Mouse (Mus musculus): ENCODE measurements around the gene Drg2. TPM values are rescaled to one million over a fixed set of nuclear protein-coding genes. Genes with fewer than 3 reads are reported as not detected.
"Not testable (repeated sequence)": the region's sequence is repeated elsewhere in the genome, so short reads cannot be mapped to it uniquely, and the experiment has no call there.

Drg2 gene
- 10 to 100 TPM; 69.5 to 79.9 (median 74.5) TPM for total RNA-seq (2022)

DNA sequence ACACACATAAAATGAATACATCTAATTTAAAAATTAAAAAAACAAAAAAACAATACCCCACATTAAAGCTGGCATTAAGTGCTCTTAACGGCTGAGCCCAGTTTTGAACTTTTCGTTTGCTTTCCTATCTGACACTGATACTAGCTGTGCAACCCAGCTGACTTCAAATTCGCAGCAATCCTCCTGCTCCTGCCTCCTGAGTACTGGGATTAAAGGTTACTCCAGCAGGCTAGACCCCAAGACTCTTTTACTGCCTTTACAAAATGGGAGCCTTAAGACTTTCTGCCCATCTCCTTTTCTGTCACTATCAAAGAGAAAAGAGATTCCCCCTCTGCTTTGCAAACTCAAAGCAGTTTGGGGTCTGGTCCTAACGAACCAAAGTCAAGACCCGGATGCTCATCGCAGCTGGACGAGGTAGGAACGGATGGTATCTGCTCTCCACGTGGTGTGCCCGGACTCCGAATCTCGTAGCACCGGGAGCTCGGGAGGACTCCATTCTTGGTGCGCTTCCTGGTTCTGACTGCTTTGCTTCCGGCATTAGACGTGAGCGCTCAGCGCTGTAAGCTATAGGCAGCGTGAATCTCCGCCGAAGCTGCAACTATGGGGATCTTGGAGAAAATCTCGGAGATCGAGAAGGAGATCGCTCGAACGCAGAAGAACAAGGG is at the start of gene Drg2:
Drg2 (plus strand) TSS at position 512 of the 665 bp plus-strand sequence.
- peak; percentile 83 to 90 for DNase-seq (ENCODE audit: low spot score in 2 of 2)

DNA sequence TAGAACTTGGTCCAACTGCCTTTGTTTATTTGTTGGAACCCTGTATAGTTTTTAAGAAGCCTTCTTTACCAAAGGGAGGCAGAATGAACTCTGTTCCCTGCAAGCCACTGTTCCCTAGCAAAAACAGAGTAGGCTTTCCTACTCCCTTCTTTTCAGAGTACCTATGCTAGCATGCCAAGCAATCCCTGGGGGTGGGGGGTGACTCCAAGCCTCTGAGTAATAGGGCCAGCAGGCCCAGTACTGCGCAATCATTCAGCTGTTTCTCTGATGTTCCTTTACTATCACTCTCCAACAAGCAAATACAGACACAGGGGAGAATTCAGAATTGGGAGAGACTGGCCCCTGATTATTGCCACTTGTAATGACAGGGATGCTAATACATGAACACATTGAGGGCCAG is 47.8 kb upstream of the Drg2 start:
- no peak for DNase-seq (ENCODE audit: low spot score in 2 of 2)

DNA sequence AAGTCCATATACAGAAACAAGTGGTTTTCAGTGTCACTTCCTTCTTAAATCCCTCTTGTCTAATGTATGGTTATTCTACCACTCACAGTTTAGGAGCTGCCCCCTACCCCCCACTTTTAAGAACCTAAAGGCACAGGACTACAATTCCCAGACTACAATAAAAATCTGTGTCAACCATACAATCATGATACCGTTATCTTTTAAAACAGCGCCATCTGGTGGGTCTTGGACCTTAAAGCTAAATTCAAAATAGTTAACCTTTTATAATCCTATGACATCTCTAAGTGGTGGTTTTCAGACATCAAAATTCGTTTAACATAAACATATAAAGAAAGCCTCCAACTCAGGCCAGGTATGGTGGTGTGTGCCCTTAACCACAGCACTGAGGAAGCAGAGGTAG is 42.2 kb upstream of the Drg2 start:
- DNase-seq (ENCODE audit: low spot score in 2 of 2): peak in 1 of 2 experiments; percentile 69

DNA sequence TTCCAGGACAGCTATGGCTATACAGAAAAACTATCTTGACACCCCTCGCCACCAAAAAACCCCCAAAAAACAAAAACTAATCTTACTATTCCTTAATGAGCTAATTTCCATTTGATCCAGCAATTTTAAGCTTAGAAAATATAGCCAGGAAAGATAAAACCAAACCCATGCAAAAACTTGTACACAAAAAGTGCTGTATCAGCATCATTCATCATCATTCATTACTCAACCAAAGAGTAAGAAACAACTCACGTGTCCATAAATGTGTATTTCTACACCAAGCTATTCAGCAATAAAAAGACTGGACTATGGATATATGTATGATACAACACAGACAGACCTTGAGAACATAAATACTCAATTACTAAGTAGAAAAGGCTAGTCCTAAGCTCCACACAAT is 41.5 kb upstream of the Drg2 start:
- no peak for DNase-seq (ENCODE audit: low spot score in 2 of 2)

DNA sequence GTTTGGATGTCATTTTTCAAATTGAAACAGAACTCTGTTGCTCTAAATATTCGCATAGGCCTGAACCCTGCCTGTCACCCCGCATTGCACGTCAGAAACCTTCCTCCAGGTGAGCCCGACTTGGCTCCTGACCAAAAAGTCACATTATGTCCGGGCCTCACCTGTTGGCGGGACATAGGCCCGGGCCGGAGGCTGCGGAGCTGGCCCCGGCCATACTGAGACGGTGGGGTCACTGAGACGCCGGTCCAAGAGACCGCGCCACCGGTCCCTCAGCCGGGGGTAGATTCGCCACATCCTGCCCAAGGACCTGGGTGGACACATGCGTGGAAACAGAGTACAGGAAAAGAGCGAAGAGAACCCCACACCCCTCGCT is 37.8 kb upstream of the Drg2 start:
- DNase-seq (ENCODE audit: low spot score in 2 of 2): no peak

DNA sequence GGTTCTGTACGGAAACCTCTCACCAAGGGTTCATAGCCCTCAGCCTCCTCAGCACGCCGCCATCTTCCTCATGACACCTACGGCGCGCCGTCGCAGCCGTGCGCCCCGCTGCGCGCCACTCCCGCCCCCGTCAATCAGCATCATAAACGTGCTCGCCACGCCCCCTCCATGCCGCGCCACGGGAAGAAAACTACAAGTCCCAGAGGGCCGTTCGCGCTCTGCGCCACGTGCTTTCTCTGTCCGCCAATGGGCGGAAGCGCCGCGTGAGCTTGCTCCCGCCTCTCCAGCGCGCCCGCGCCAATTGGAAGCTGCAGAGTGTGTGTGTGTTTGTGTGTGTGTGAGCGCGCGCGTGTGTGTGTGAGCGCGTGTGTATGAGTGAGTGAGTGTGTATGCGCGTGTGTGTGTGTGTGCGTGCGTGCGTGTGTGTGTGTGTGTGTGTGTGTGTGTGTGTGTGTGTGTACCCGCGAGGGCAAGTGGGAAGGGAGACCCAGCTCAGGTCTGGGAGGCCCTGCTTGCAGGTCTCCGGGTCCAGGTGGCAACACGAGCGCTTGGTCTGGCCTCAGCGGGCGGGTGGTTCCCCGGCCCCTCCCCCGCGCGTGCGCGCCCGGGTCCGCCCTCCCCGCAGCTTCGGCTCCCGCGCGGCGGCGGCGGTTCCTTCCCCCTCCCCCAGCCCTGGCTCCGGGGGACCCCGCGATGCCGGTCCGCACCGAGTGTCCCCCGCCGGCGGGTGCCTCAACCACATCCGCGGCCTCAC is 37.3 kb upstream of the Drg2 start, which contains the start of gene Gid4:
Gid4 (plus strand) TSS at position 183 of the 754 bp plus-strand sequence.
- peak; percentile 98 to 99 for DNase-seq (ENCODE audit: low spot score in 2 of 2)

DNA sequence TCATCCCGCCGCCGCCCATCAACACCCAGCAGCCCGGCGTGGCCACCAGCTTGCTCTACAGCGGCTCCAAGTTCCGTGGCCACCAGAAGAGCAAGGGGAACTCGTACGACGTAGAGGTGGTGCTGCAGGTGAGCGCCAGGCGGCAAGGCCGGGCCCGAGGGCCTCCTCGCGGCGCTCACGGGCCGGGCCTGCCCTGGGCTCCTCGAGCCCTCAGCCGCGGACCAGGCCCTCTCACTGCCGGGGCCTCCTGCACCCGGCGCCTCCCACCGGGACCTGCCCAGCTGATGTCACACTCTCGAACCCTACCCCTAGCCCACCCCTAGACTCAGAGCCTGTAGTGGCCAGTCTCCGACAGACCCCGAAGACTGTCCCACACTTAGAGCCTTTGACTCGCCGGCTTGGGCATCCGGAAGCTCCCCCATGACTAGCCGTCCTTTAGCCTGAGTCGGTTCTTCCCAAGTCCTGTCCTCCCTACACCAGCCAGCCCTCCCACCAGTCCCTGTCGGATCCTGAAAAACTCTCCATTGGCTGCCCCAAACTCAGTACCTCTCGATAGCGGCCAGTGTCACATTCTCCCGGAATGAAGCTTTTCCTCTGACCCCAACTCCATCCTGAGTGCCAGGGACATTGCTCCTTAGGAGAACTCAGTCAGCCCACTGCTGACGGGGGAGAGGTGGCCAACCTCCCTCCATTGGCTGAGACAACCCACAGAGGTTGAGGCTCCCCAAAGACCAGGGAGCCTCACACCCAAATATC is 36.5 kb upstream of the Drg2 start, which contains the start of gene Atpaf2:
Atpaf2 (minus strand) TSS at position 741 of the 756 bp plus-strand sequence.
- DNase-seq (ENCODE audit: low spot score in 2 of 2): no peak

DNA sequence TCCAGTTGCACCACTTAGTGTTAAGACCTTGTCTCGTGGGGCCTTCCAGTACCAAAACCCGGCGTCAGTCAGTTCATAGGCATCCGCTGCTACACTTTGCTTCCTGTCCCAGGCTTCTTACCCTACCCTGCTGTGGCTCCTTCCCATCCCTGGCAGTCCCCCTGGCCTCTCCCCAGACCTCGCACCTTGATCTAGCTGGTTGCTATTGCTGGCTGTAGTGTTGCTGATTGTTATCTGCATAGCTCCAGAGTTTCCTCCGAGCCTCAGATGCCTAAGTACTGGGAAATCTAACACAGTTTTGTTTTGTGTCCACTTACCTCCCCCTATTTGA is 36.0 kb upstream of the Drg2 start:
- DNase-seq (ENCODE audit: low spot score in 2 of 2): no peak

DNA sequence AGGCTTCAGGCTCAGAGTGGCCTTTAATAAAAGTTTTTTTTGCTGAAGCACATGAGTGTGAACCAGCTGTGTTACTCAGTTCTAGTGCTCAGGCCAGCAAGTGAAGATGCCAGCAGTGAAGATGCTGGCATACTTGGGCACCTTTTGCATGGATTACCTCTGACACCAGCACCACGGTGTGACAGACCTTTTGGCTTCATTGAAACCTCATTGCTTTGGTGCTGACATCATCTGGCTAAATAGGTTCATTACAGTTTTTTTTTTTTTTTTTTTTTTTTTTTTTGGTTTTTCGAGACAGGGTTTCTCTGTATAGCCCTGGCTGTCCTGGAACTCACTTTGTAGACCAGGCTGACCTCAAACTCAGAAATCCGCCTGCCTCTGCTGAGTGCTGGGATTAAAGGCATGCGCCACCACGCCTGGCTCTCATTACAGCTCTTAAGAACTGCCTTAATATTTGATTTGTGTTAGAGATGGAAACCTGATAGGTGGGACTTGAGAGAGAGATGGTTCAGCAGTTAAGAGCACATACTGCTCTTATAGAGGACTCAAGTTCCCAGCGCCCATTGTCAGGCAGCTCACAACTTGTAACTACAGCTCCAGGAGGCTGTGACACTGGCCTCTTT is 32.2 kb upstream of the Drg2 start:
- no peak for DNase-seq (ENCODE audit: low spot score in 2 of 2)

DNA sequence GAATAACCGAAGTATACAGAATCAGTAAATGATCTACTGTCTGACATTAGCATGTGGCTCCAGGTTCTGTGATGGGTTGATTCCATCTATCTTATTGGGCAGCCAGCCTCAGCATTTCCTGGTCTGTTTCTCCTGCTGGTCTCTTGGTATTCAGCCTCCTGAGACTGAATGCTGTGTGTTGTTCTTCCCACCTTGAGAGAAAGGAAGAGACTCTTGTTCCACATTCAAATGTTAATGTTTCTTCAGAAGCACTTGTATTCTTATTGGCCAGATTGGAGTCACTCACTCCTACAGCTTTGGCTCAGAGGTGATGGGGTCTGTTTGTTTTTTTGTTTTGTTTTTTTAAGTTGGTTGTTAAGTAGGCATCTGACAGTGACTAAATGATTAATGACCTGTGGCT is 31.4 kb upstream of the Drg2 start:
- no peak for DNase-seq (ENCODE audit: low spot score in 2 of 2)

DNA sequence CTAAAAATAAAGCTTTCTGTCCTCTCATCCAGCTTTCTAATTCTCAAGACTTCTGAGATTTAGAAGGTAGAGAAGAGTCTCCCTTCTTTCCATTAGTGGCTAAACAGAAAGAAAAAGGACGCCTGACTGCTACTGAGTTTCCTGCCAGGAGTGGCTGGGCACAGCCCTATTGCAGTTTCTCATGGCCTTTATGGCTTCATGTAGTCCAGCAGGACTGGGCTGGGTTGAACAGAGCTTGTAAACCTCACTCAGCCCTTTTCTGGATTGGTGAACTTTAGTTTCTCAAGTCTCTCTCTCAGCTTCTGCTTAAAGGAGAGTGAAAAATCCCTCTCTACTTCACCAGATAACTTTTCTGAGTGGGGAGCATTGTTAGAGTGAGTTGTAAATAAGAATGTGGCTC is 28.0 kb upstream of the Drg2 start:
- DNase-seq (ENCODE audit: low spot score in 2 of 2): no peak

DNA sequence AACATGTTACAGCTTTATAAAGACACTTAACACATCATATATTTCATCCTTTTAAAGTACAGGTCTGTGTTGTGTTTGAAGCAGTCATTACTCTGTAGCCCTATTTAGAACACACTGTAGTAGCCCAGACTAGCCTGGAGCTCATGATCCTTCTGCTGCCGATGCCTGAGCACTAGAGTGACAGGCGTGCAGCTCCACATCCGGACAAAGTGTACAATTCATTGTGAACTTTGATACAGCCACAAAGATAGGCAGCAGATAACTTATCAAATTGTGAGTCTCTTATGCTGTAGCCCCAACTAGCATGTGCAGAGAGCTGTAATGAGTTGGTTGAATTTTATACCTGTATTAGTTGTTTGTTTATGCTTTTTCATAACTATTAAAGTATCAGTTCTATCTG is 26.8 kb upstream of the Drg2 start:
- DNase-seq (ENCODE audit: low spot score in 2 of 2): no peak

DNA sequence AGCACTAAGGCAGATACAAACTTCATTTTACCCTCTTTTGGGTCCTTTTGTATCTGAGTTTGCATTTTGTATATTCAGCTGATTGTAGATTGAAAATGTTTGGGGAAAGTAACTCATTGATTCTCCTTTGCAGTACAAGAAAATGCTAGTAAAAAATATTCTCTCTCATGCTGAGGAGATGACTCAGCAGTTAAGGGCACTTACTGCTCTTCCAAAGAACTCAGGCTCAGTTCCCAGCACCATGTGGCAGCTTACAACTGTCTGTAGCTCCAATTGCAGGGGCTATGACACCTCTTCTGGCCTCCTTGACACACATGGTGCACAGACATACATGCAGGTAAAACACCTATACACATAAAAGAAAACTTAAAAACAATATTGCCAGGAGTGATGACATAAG is 20.9 kb upstream of the Drg2 start:
- no peak for DNase-seq (ENCODE audit: low spot score in 2 of 2)

DNA sequence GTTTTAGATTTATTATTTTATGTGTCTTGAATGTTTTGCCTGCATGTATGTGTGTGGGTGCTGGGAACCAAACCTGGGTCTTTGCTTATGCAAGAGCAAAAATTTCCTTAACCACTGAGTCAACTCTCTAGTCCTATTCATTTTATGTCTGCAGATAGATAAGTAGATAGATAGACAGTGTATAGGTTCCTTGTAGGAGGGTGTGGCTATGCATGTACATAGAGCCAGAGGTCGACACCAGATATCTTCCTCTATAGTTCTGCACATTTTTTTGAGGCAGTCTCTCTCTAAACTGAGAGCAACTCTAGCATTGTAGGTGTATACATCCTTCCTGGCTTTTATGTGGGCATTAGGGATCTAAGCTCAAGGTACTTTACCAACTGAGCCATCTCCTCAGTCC is 19.3 kb upstream of the Drg2 start:
- no peak for DNase-seq (ENCODE audit: low spot score in 2 of 2)

DNA sequence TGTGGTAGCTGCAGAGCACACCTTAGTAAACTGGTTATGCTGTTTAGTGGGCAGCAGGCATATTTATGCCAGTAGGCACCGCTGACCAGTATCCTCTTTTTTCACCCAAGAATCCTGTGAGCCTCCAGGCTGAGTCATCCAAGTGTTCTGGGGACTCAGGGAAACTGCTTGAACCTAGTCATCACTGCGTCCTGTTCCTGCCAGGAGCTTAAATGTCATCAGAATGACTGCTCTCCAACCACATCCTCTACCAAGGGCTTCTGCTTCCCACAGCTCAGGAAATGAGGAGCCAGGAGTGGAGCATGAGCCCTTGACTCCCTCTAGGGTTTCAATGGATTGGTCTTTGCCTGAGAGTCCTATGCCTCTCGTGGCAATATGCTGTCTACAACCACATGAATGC is 17.8 kb upstream of the Drg2 start:
- no peak for DNase-seq (ENCODE audit: low spot score in 2 of 2)

DNA sequence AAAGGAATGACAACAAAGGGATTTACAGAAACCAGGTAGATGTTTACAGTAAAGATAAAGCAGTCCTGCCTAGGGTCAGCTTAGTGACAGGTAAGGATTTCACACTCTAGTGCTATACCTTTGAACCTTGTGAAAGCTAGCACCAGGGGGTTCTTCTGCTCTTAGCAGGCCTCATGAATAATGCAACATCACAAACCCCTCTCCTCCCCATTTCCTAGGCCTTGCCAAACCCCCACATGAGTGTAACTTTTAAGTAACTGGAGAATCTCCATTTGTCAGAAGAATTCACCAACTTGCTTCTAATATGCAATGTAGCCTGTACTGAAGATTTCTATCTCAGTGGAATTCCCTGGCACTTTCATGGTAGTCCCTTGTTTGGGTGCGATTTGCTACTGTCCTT is 14.8 kb upstream of the Drg2 start:
- not testable (repeated sequence) for DNase-seq (ENCODE audit: low spot score in 2 of 2)

DNA sequence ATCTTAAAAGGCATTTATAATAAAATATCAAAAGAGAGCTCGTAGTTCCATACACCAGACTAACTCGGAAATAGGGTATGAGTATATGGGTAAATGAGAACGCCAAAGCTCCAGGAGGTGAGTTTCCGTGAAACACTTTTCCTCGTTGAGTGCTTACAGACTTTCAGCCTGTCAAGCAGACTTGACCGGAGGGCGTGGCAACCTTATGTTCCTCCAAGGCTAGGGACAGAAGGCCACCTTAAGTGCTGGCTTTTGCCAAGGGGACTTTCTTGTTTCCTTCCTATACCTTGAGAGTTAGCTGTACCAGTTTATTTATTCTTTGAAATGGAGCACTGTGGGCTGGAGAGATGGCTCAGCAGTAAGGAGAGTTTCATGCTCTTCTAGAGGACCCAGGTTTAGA is 14.2 kb upstream of the Drg2 start:
- DNase-seq (ENCODE audit: low spot score in 2 of 2): no peak

DNA sequence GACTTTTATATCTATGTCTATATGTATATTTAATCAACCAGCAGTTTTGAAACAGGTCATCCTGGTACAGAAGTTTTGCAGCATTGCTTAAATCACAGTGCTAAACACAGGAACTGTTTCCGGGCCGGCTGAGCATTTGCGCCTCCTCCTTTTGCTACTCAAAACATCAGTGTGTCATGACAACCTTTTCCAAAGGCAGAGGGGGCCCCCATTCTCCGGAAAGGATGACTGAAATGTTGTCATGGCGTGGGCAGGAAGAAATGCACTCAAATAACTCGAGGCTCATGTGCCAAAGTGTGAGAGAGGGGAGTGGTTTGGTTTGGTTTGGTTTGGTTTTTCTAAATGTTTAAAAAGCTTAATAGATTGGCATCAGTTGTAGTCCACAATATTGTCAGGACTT is 11.5 kb upstream of the Drg2 start:
- no peak for DNase-seq (ENCODE audit: low spot score in 2 of 2)

DNA sequence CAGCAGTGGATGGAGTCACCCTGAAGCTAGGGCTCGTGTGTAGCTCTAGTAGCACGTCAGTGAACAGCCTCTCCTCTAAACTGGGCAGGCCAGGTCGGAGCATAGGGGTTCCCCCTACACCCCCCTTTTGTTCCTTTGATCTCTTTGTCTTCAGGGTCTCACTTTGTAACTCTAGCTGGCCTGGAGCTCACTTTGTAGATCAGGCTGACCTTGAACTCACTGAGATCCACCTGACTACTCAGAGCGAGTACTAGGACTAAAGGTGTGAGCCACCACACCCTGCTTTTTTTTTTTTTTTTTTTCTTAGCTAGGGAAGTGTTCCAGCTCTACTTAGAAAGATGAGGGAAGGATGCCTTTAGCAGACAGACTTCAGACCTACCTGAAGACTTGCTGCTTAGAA is 10.4 kb upstream of the Drg2 start:
- DNase-seq (ENCODE audit: low spot score in 2 of 2): no peak

DNA sequence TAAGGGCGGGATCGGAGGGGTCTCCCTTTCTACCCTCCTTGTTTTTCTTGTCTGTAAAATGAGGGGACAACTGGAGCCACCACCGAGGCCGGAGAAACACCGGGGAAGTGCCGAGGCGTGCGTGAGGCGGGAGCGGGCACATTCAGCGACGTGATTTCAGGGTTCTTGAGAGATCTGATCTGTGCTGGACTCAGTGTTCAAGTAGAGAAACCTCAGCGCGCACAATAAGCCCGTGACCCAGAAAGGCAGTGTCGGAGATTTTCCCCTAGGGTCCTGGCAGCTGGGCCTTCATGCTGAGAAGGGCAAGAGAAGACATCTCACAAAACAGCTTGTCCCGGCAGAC is 325 bp downstream of the Drg2 start:
- no peak for DNase-seq (ENCODE audit: low spot score in 2 of 2)

DNA sequence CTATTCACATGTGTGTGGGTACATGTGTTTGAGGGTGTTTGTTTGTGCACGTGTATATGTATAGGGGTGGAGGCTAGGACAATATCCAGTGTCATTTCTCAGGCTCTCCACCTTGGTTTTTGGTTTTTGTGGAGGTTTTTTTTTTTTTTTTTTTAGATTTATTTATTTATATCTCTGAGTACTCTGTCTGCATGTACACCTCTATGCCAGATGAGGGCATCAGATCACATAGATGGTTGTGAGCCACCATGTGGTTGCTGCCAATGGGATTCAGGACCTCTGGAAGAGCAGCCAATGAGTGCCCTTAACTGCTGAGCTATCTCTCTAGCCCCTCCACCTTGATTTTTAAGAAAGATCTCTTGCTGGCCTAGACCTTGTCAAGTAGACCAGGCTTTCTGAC is 3.6 kb downstream of the Drg2 start:
- DNase-seq (ENCODE audit: low spot score in 2 of 2): no peak

DNA sequence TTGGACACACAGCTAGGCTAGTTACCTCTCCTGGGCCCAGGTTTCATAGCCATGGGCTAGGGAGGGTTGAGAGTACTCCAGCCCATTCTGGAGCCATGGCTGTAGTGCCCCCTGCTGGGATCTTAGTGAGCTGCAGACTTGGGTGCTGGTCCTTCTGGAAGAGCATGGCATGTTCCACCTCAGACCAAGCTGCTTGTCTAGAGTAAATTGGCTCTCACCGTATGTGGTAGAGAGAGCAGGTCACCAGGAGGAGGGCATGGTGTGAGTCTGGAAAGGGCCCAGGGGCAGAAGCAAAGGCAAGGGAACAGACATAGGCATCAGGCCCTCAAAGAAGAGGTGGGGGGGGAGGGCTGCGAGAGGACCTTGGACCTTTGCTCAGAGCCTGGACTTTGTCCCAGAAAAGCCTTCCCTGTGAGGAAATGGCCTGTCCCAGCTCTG is 11.6 kb downstream of the Drg2 start:
- DNase-seq (ENCODE audit: low spot score in 2 of 2): peak in 1 of 2 experiments; percentile 29

All from layer of hippocampus, adult 8-10 months (tissue).